Mouse (Mus musculus) small intestine, adult 2 months (tissue): ENCODE measurements around the gene Chchd3. TPM values are rescaled to one million over a fixed set of nuclear protein-coding genes. Genes with fewer than 3 reads are reported as not detected.

Experiments used
- H3K27ac ChIP-seq: fragments of 200-500 bp; 2 replicates; pipeline ENCODE4 v1.5.1; 2012; ENCODE audit warnings: low read depth, low read length, control low read depth, inconsistent platforms; ENCODE audit not compliant: insufficient read depth
- H3K27me3 ChIP-seq: fragments of 200-500 bp; 2 replicates; pipeline ENCODE4 v1.6.1; 2012; ENCODE audit warnings: mild to moderate bottlenecking, moderate library complexity, low read length, inconsistent platforms; ENCODE audit not compliant: control insufficient read depth, insufficient read depth
- H3K36me3 ChIP-seq: fragments of 200-500 bp; 2 replicates; pipeline ENCODE4 v1.6.1; 2012; ENCODE audit warnings: mild to moderate bottlenecking, low read length, control low read depth, inconsistent platforms; ENCODE audit not compliant: control insufficient read depth, insufficient read depth
- H3K4me1 ChIP-seq: fragments of 200-500 bp; 2 replicates; pipeline ENCODE4 v1.6.1; 2012; ENCODE audit warnings: low read length, inconsistent platforms, mixed read lengths; ENCODE audit not compliant: control insufficient read depth, insufficient read depth, insufficient read length
- H3K4me3 ChIP-seq: fragments of 200-500 bp; 2 replicates; pipeline ENCODE4 v1.5.1; 2012; ENCODE audit warnings: low read depth, mild to moderate bottlenecking, control low read depth, inconsistent platforms, low read length, moderate library complexity
- CTCF ChIP-seq: fragments of 200-500 bp; IDR thresholded peaks from 2 replicates; pipeline ENCODE4 v1.5.1; 2012; ENCODE audit warnings: low read depth, mild to moderate bottlenecking, control low read depth, inconsistent platforms, low read length, moderate library complexity, mixed read lengths; ENCODE audit not compliant: insufficient replicate concordance, insufficient read length; ENCODE audit errors: extremely low read depth
- POLR2A ChIP-seq: fragments of 200-500 bp; IDR thresholded peaks from 2 replicates; pipeline ENCODE4 v1.6.1; 2012; ENCODE audit warnings: low read depth, mild to moderate bottlenecking, control low read depth, inconsistent platforms, low read length, moderate library complexity
- WGBS: fragments of 180-500 bp; shearing (Covaris S2); methylation state at CpG from one replicate; pipeline ENCODE4 v1.1.7; 2018; 5-methylcytosine and 5-hydroxymethylcytosine counted together
- polyA plus RNA-seq: library from polyadenylated mRNA; depleted of rRNA; stranded (reverse); fragments of >200 nt; gene quantifications from 2 replicates; pipeline ENCODE4 v1.2.3, GENCODE M21; 2012

Chchd3 gene
- polyA plus RNA-seq, 1 experiment = 78.8 TPM

- no peak overlapping the region for H3K27ac ChIP-seq
- H3K36me3 ChIP-seq = peaks cover 23% of the 10 kb centered on the region
- no peaks in the 10 kb centered on the region for H3K27me3 ChIP-seq
- H3K4me1 ChIP-seq = no peaks in the 10 kb centered on the region; the same call in 1 of the 2 replicates
- 81% methylated on average over 2 of the region's 2 CpGs for WGBS
- no peak overlapping the region for H3K4me3 ChIP-seq
- TF ChIP-seq CTCF (no peak), POLR2A (no peak)
These were observed 18.1 kb downstream of the Chchd3 start for GRCm38 (mm10) chr6:33041978-33042377.

- Histone ChIP-seq H3K4me3 (no peak overlapping the region), H3K4me1 (no peaks in the 10 kb centered on the region; the same call in 1 of the 2 replicates), H3K27me3 (no peaks in the 10 kb centered on the region), H3K36me3 (peaks cover 23% of the 10 kb centered on the region), H3K27ac (no peak overlapping the region)
- TF ChIP-seq CTCF (no peak), POLR2A (no peak)
- 83% methylated on average over 4 of the region's 4 CpGs for WGBS
These were observed 19.5 kb downstream of the Chchd3 start for GRCm38 (mm10) chr6:33040360-33041090.

GRCm38 (mm10) chr6:33032543-33032942 lies 27.5 kb downstream of the Chchd3 start:
- H3K4me1 ChIP-seq = peaks cover 3% of the 10 kb centered on the region; the same call in 1 of the 2 replicates
- TF ChIP-seq CTCF = no peak
- no peak for TF ChIP-seq POLR2A
- WGBS = 98% methylated on average over 1 of the region's 1 CpGs
- H3K4me3 ChIP-seq = no peak overlapping the region
- no peaks in the 10 kb centered on the region for H3K27me3 ChIP-seq
- H3K27ac ChIP-seq = no peak overlapping the region
- H3K36me3 ChIP-seq = peaks cover 7% of the 10 kb centered on the region

GRCm38 (mm10) chr6:33031631-33032030 lies 28.4 kb downstream of the Chchd3 start:
- 78% methylated on average over 2 of the region's 2 CpGs for WGBS
- Histone ChIP-seq H3K4me1 (peaks cover 3% of the 10 kb centered on the region; the same call in 1 of the 2 replicates), H3K36me3 (peaks cover 2% of the 10 kb centered on the region), H3K27ac (no peak overlapping the region), H3K4me3 (no peak overlapping the region), H3K27me3 (no peaks in the 10 kb centered on the region)
- no peak for TF ChIP-seq CTCF
- no peak for TF ChIP-seq POLR2A

GRCm38 (mm10) chr6:33028296-33028695 lies 31.8 kb downstream of the Chchd3 start:
- TF ChIP-seq POLR2A = no peak
- no peak for TF ChIP-seq CTCF
- peaks cover 3% of the 10 kb centered on the region; the same call in 1 of the 2 replicates for H3K4me1 ChIP-seq
- H3K4me3 ChIP-seq = no peak overlapping the region
- 76% methylated on average over 6 of the region's 6 CpGs for WGBS
- H3K27ac ChIP-seq = no peak overlapping the region
- no peaks in the 10 kb centered on the region; the same call in 1 of the 2 replicates for H3K36me3 ChIP-seq
- no peaks in the 10 kb centered on the region for H3K27me3 ChIP-seq

GRCm38 (mm10) chr6:33025041-33025440 lies 35.0 kb downstream of the Chchd3 start:
- Histone ChIP-seq H3K4me3 (no peak overlapping the region), H3K4me1 (peaks cover 3% of the 10 kb centered on the region; the same call in 1 of the 2 replicates), H3K36me3 (no peaks in the 10 kb centered on the region), H3K27me3 (no peaks in the 10 kb centered on the region), H3K27ac (no peak overlapping the region)
- TF ChIP-seq POLR2A (no peak), CTCF (no peak)
- 97% methylated on average over 2 of the region's 2 CpGs for WGBS

- 73% methylated on average over 3 of the region's 3 CpGs for WGBS
- no peak overlapping the region for H3K4me3 ChIP-seq
- TF ChIP-seq POLR2A (no peak), CTCF (no peak)
- no peaks in the 10 kb centered on the region for H3K27me3 ChIP-seq
- H3K36me3 ChIP-seq = peaks cover 12% of the 10 kb centered on the region
- 0 out of 2 replicates have a peak, but pooled peaks cover 2% of the 10 kb centered on the region for H3K4me1 ChIP-seq
- H3K27ac ChIP-seq = no peak overlapping the region
These were observed 55.5 kb downstream of the Chchd3 start for GRCm38 (mm10) chr6:33004607-33005006.
